Mouse (Mus musculus) hindbrain, embryonic 14.5 days (tissue): ENCODE measurements at regions not wholly inside any gene's neighbourhood (a gene's known extent, or its start where the extent isn't known, plus 50 kb on each side); places are given as distances from the start of the nearest gene placed in this dataset.

Experiments used
- ATAC-seq: fragments of 200-750 bp; cut with Nextera tagmentation; 2 replicates; pipeline ENCODE4 v1.8.0; 2017; ENCODE audit warnings: moderate number of reproducible peaks, mild to moderate bottlenecking, moderate TSS enrichment, moderate library complexity; ENCODE audit not compliant: low FRiP score
- DNase-seq: peaks from one replicate; pipeline ENCODE4 v3.0.0-alpha.2; 2015; ENCODE audit warnings: low spot score
- H3K27ac ChIP-seq: fragments of 300-500 bp; sonication (generic); 2 replicates; pipeline ENCODE4 v1.5.1; 2014; ENCODE audit warnings: mild to moderate bottlenecking, moderate library complexity
- H3K27me3 ChIP-seq: fragments of 300-500 bp; sonication (generic); 2 replicates; pipeline ENCODE4 v1.6.1; 2014; ENCODE audit warnings: mild to moderate bottlenecking, low read length, mixed read lengths; ENCODE audit not compliant: control insufficient read depth, insufficient read depth
- H3K36me3 ChIP-seq: fragments of 300-500 bp; sonication (generic); replicated peaks from 2 replicates; pipeline ENCODE4 v1.6.1; 2014; ENCODE audit not compliant: control insufficient read depth, insufficient read depth
- H3K4me1 ChIP-seq: fragments of 300-500 bp; sonication (generic); replicated peaks from 2 replicates; pipeline ENCODE4 v1.6.1; 2014; ENCODE audit warnings: antibody characterized with exemption, low read length, mixed read lengths; ENCODE audit not compliant: control insufficient read depth, insufficient read depth
- H3K4me2 ChIP-seq: fragments of 300-500 bp; sonication (generic); replicated peaks from 2 replicates; pipeline ENCODE4 v1.6.1; 2014; ENCODE audit warnings: mild to moderate bottlenecking, moderate library complexity
- H3K4me3 ChIP-seq: fragments of 300-500 bp; sonication (generic); replicated peaks from 2 replicates; pipeline ENCODE4 v1.5.1; 2014; ENCODE audit warnings: mild to moderate bottlenecking, low read length
- H3K9ac ChIP-seq: fragments of 300-500 bp; sonication (generic); 2 replicates; pipeline ENCODE4 v1.6.1; 2014
- H3K9me3 ChIP-seq: fragments of 300-500 bp; sonication (generic); 2 replicates; pipeline ENCODE4 v1.6.1; 2016; ENCODE audit warnings: low read length; ENCODE audit not compliant: control insufficient read depth
- WGBS: fragments of 180-500 bp; shearing (Covaris S2); extraction: QIAGEN DNeasy Blood & Tissue Kit; methylation state at CpG from one replicate; pipeline ENCODE4 v1.1.7; 2014; 5-methylcytosine and 5-hydroxymethylcytosine counted together

- 73% methylated on average over 5 of the region's 5 CpGs for WGBS
- DNase-seq (no peak), ATAC-seq (no peak)
- Histone ChIP-seq H3K9me3 (no peaks in the 10 kb centered on the region), H3K4me1 (no peaks in the 10 kb centered on the region), H3K9ac (no peak overlapping the region), H3K36me3 (no peaks in the 10 kb centered on the region), H3K4me2 (no peak overlapping the region), H3K27ac (no peak overlapping the region), H3K27me3 (no peaks in the 10 kb centered on the region), H3K4me3 (no peak overlapping the region)
Measured at GRCm38 (mm10) chr2:133472966-133473744, 78.8 kb upstream of the Bmp2 start.

- H3K4me3 ChIP-seq, result no peak overlapping the region
- no peak overlapping the region for H3K4me2 ChIP-seq
- DNase-seq (no peak), ATAC-seq (no peak)
- 75% methylated on average over 1 of the region's 1 CpGs for WGBS
- H3K4me1 ChIP-seq, result no peaks in the 10 kb centered on the region
- H3K27ac ChIP-seq, result no peak overlapping the region
- H3K9ac ChIP-seq, result no peak overlapping the region
- H3K9me3 ChIP-seq, result no peaks in the 10 kb centered on the region
- no peaks in the 10 kb centered on the region for H3K27me3 ChIP-seq
- H3K36me3 ChIP-seq, result no peaks in the 10 kb centered on the region
Measured at GRCm38 (mm10) chr2:133474174-133474573, 77.8 kb upstream of the Bmp2 start.

- DNase-seq, result no peak
- WGBS, result 78% methylated on average over 3 of the region's 3 CpGs
- no peaks in the 10 kb centered on the region for H3K9me3 ChIP-seq
- H3K4me1 ChIP-seq, result no peaks in the 10 kb centered on the region
- H3K4me3 ChIP-seq, result no peak overlapping the region
- H3K27me3 ChIP-seq, result no peaks in the 10 kb centered on the region
- H3K4me2 ChIP-seq, result no peak overlapping the region
- no peak overlapping the region for H3K9ac ChIP-seq
- ATAC-seq, result no peak
- no peak overlapping the region for H3K27ac ChIP-seq
- H3K36me3 ChIP-seq, result no peaks in the 10 kb centered on the region
Measured at GRCm38 (mm10) chr2:133480870-133481269, 71.1 kb upstream of the Bmp2 start.

GRCm38 (mm10) chr2:133481305-133481704 lies 70.7 kb upstream of the Bmp2 start:
- Histone ChIP-seq H3K27ac (no peak overlapping the region), H3K27me3 (no peaks in the 10 kb centered on the region), H3K9me3 (no peaks in the 10 kb centered on the region), H3K4me3 (no peak overlapping the region), H3K4me2 (no peak overlapping the region), H3K4me1 (no peaks in the 10 kb centered on the region), H3K36me3 (no peaks in the 10 kb centered on the region), H3K9ac (no peak overlapping the region)
- 89% methylated on average over 6 of the region's 6 CpGs for WGBS
- DNase-seq, result no peak
- no peak for ATAC-seq

GRCm38 (mm10) chr2:133481785-133482184 lies 70.2 kb upstream of the Bmp2 start:
- Histone ChIP-seq H3K4me1 (no peaks in the 10 kb centered on the region), H3K27ac (no peak overlapping the region), H3K27me3 (no peaks in the 10 kb centered on the region), H3K9me3 (no peaks in the 10 kb centered on the region), H3K9ac (no peak overlapping the region), H3K36me3 (no peaks in the 10 kb centered on the region), H3K4me3 (no peak overlapping the region), H3K4me2 (no peak overlapping the region)
- ATAC-seq, result no peak
- 96% methylated on average over 3 of the region's 3 CpGs for WGBS
- DNase-seq, result no peak

- Histone ChIP-seq H3K9ac (no peak overlapping the region), H3K9me3 (peaks cover 7% of the 10 kb centered on the region; the same call in 1 of the 2 replicates), H3K4me2 (no peak overlapping the region), H3K27ac (no peak overlapping the region), H3K4me1 (no peaks in the 10 kb centered on the region), H3K36me3 (no peaks in the 10 kb centered on the region), H3K27me3 (no peaks in the 10 kb centered on the region), H3K4me3 (no peak overlapping the region)
- 87% methylated on average over 3 of the region's 3 CpGs for WGBS
- DNase-seq (no peak), ATAC-seq (no peak)
Measured at GRCm38 (mm10) chr2:133495443-133495842, 56.5 kb upstream of the Bmp2 start.

- Histone ChIP-seq H3K4me2 (no peak overlapping the region), H3K9me3 (no peaks in the 10 kb centered on the region), H3K36me3 (no peaks in the 10 kb centered on the region), H3K4me1 (no peaks in the 10 kb centered on the region), H3K27me3 (no peaks in the 10 kb centered on the region), H3K4me3 (no peak overlapping the region), H3K9ac (no peak overlapping the region), H3K27ac (no peak overlapping the region)
- DNase-seq, result no peak
- ATAC-seq, result no peak
Measured at GRCm38 (mm10) chr2:133496389-133496788, 55.6 kb upstream of the Bmp2 start.

- ATAC-seq, result no peak
Measured at GRCm38 (mm10) chr2:133497071-133497470, 54.9 kb upstream of the Bmp2 start.

GRCm38 (mm10) chr2:133497541-133498185 lies 54.3 kb upstream of the Bmp2 start:
- Histone ChIP-seq H3K4me3 (no peak overlapping the region), H3K4me2 (no peak overlapping the region), H3K4me1 (no peaks in the 10 kb centered on the region), H3K9me3 (no peaks in the 10 kb centered on the region), H3K36me3 (no peaks in the 10 kb centered on the region), H3K27ac (no peak overlapping the region), H3K9ac (no peak overlapping the region), H3K27me3 (no peaks in the 10 kb centered on the region)
- DNase-seq (no peak), ATAC-seq (no peak)
- WGBS, result 90% methylated on average over 8 of the region's 8 CpGs

More at GRCm38 (mm10) chr2:133497071-133497470, 54.9 kb upstream of the Bmp2 start:
- Histone ChIP-seq H3K4me1 (no peaks in the 10 kb centered on the region), H3K4me3 (no peak overlapping the region), H3K27me3 (no peaks in the 10 kb centered on the region), H3K9me3 (no peaks in the 10 kb centered on the region), H3K9ac (no peak overlapping the region), H3K27ac (no peak overlapping the region), H3K36me3 (no peaks in the 10 kb centered on the region), H3K4me2 (no peak overlapping the region)
- DNase-seq, result no peak
- 84% methylated on average over 4 of the region's 4 CpGs for WGBS
